Mouse (Mus musculus): ENCODE measurements at regions not wholly inside any gene's neighbourhood (a gene's known extent, or its start where the extent isn't known, plus 50 kb on each side); places are given as distances from the start of the nearest gene placed in this dataset.

GRCm38 (mm10) chr10:98043873-98044272, 317.3 kb upstream of the C030005K15Rik start:
- TF ChIP-seq POLR2A (IDR thresholded peaks at IDR 0.05; ENCODE audit: low read depth, low read length) (no peak), CTCF (IDR thresholded peaks at IDR 0.05; ENCODE audit: borderline replicate concordance, insufficient read depth, low read length) (no peak)

All from embryonic fibroblast, embryonic 13.5 days (primary cell).